Mouse (Mus musculus): ENCODE measurements around the gene Skida1.

GRCm38 (mm10) chr2:18038141-18038752 is 10.6 kb downstream of the Skida1 start:
- TF ChIP-seq CTCF (IDR thresholded peaks at IDR 0.05; ENCODE audit: borderline replicate concordance, extremely low read depth, insufficient read depth, insufficient read length) (no peak), POLR2A (IDR thresholded peaks at IDR 0.05; ENCODE audit: borderline replicate concordance, extremely low read depth, insufficient read depth, insufficient read length, poor library complexity, severe bottlenecking) (no peak)
